Mouse (Mus musculus): ENCODE data around the gene Cyb561.
A peak's percentile ranks its signal among the peaks of the same experiment; 100 is the strongest.

Cyb561 gene

GRCm38 (mm10) chr11:105921275-105921674, 31.9 kb downstream of the Cyb561 start:
- DNase-seq (ENCODE audit: low read depth, low spot score) = no peak

GRCm38 (mm10) chr11:105920836-105921235, 32.3 kb downstream of the Cyb561 start:
- no peak for DNase-seq (ENCODE audit: low read depth, low spot score)

- DNase-seq (ENCODE audit: low read depth, low spot score) = no peak
Measured at GRCm38 (mm10) chr11:105920098-105920785, 32.9 kb downstream of the Cyb561 start.

GRCm38 (mm10) chr11:105913580-105913979, 39.6 kb downstream of the Cyb561 start:
- DNase-seq (ENCODE audit: low read depth, low spot score) = no peak

GRCm38 (mm10) chr11:105911592-105912375, 41.4 kb downstream of the Cyb561 start:
- peak; percentile 82 for DNase-seq (ENCODE audit: low read depth, low spot score)

GRCm38 (mm10) chr11:105911149-105911548, 42.0 kb downstream of the Cyb561 start:
- no peak for DNase-seq (ENCODE audit: low read depth, low spot score)

- no peak for DNase-seq (ENCODE audit: low read depth, low spot score)
Measured at GRCm38 (mm10) chr11:105909617-105910016, 43.5 kb downstream of the Cyb561 start.

- DNase-seq (ENCODE audit: low read depth, low spot score) = no peak
Measured at GRCm38 (mm10) chr11:105908926-105909325, 44.2 kb downstream of the Cyb561 start.

GRCm38 (mm10) chr11:105907381-105907780, 45.8 kb downstream of the Cyb561 start:
- no peak for DNase-seq (ENCODE audit: low read depth, low spot score)

GRCm38 (mm10) chr11:105905529-105906213, 47.5 kb downstream of the Cyb561 start:
- no peak for DNase-seq (ENCODE audit: low read depth, low spot score)

GRCm38 (mm10) chr11:105902956-105903355, 50.2 kb downstream of the Cyb561 start:
- DNase-seq (ENCODE audit: low read depth, low spot score) = no peak

- peak; percentile 5 for DNase-seq (ENCODE audit: low read depth, low spot score)
Measured at GRCm38 (mm10) chr11:105901501-105901900, 51.6 kb downstream of the Cyb561 start.

- no peak for DNase-seq (ENCODE audit: low read depth, low spot score)
Measured at GRCm38 (mm10) chr11:105899151-105899550, 54.0 kb downstream of the Cyb561 start.

- DNase-seq (ENCODE audit: low read depth, low spot score) = no peak
Measured at GRCm38 (mm10) chr11:105887281-105887680, 65.9 kb downstream of the Cyb561 start.

- DNase-seq (ENCODE audit: low read depth, low spot score) = no peak
Measured at GRCm38 (mm10) chr11:105885558-105885957, 67.6 kb downstream of the Cyb561 start.
